Mouse (Mus musculus): ENCODE measurements around the gene Ermard. TPM values are rescaled to one million over a fixed set of nuclear protein-coding genes. Genes with fewer than 3 reads are reported as not detected.
A peak's percentile ranks its signal among the peaks of the same experiment; 100 is the strongest.

Ermard gene
- polyA plus RNA-seq, 1 experiment from 2014 or later, result 68.3 TPM

DNA sequence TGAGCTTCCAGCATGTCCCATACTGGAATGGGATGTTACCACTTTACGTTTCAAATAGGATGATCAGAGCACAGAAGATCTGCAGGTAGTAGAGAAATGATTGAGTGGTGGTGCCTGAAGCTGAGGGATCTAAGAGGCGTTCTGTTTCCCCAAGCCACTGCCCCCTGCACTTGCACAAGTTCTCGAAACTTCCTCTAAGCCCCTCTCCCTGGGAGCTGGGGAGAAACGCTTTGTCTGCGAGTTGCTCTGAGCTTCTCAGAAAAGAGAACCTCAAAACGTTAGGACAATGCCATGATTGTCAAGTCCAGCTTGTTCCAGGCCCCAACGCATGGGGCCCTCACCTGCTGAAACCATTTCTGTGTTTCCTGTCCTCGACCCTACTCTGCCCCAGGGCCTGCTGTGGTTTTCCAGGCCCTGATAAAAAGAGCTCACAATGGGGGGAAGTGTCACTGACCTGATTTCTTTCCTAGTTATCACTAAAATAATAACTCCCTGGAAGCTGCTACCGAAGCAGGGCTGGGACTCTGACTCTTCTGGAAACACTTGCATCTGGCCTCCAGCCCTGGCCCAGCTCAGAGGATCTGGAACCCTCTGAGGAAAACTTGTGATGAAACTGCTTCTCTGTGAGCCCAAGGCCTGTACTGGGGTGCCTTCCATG, 88.8 kb downstream of the Ermard start:
- no peaks in the 10 kb centered on the region for H3K27me3 ChIP-seq (ENCODE audit: control insufficient read depth, insufficient read depth, low read length)
- no peak overlapping the region for H3K9ac ChIP-seq (ENCODE audit: low read length)
- H3K36me3 ChIP-seq (ENCODE audit: control insufficient read depth, insufficient read depth), result no peaks in the 10 kb centered on the region
- no peak overlapping the region for H3K4me2 ChIP-seq (ENCODE audit: low read depth, low read length)
- whole genome bisulfite sequencing, result 48% methylated on average over 9 of the region's 9 CpGs
- peak overlapping the region; percentile 44 for H3K27ac ChIP-seq (ENCODE audit: low read length)
- H3K4me3 ChIP-seq (ENCODE audit: low read length), result no peak overlapping the region
- no peaks in the 10 kb centered on the region for H3K4me1 ChIP-seq (ENCODE audit: control insufficient read depth, insufficient read depth, low read length)
- ATAC-seq (replicated peaks; ENCODE audit: extremely low read depth, insufficient read depth, low FRiP score), result peak; percentile 68
- no peaks in the 10 kb centered on the region for H3K9me3 ChIP-seq (replicated peaks; ENCODE audit: control insufficient read depth, low read length)

DNA sequence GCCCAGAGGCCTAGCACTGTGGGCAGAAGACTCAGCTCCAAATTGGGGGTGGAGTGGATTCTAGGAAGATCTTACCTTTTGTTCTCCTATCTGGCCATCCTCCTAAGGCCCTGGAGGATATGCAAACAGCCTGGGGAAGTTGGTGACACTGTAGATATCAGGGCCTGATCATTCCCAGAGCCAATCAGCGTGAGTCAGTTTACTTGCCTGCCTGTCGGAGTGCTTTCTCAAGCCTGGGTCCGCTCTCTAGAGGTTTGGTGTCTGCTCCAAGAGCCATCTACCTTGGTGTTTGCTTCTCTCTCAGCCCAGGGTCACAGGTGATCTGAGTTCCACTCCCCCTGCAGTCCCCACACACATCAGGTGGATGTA, 89.3 kb downstream of the Ermard start:
- Histone ChIP-seq H3K9ac (ENCODE audit: low read length) (no peak overlapping the region), H3K4me2 (ENCODE audit: low read depth, low read length) (no peak overlapping the region)

DNA sequence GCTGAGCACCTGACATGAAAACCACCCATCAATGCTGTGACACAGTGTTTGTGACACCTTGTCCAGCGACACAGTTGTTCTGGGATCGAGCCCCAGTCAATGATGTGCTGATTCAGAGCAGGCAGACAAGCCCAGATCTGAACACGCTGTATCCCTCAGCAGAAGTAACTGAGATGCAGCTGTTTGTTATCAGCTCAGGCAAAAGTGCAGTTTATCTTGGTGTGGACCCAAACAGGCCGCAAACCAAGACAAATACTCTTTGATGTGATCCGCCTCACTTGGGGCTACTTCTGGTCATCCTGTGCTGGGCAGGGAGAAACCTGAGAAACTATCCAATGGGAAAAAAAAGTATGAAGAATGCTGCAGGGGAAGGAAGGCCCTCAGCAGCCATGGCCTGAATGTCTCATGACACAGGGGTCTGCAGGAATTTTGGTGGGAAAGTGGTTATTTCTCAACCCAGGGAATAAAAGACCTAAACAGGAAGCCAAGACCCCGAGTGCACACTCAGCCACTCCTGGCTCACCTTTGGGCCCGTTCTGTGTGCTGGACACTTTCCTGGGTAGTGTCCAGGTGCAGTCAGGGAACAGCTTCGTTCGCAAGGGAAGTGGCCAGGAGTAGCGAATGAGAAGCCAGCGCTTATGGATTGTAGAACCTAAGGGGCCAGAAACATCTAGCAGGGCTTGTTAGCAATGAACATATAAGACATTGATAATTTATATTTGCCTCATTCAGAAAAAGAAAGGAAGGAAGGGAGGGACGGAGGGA, 94.1 kb downstream of the Ermard start:
- Histone ChIP-seq H3K27me3 (ENCODE audit: control insufficient read depth, insufficient read depth, low read length) (no peaks in the 10 kb centered on the region), H3K4me1 (ENCODE audit: control insufficient read depth, insufficient read depth, low read length) (no peaks in the 10 kb centered on the region), H3K36me3 (ENCODE audit: control insufficient read depth, insufficient read depth) (no peaks in the 10 kb centered on the region), H3K27ac (ENCODE audit: low read length) (no peak overlapping the region), H3K4me2 (ENCODE audit: low read depth, low read length) (no peak overlapping the region), H3K9ac (ENCODE audit: low read length) (no peak overlapping the region), H3K9me3 (replicated peaks; ENCODE audit: control insufficient read depth, low read length) (no peaks in the 10 kb centered on the region), H3K4me3 (ENCODE audit: low read length) (no peak overlapping the region)
- no peak for ATAC-seq (replicated peaks; ENCODE audit: extremely low read depth, insufficient read depth, low FRiP score)
- WGBS, result 72% methylated on average over 12 of the region's 12 CpGs

More for the DNA sequence above, 89.3 kb downstream of the Ermard start:
- Histone ChIP-seq H3K4me1 (ENCODE audit: control insufficient read depth, insufficient read depth, low read length) (no peaks in the 10 kb centered on the region), H3K4me3 (ENCODE audit: low read length) (no peak overlapping the region), H3K27me3 (ENCODE audit: control insufficient read depth, insufficient read depth, low read length) (no peaks in the 10 kb centered on the region), H3K36me3 (ENCODE audit: control insufficient read depth, insufficient read depth) (no peaks in the 10 kb centered on the region), H3K27ac (ENCODE audit: low read length) (peak overlapping the region; percentile 34), H3K9me3 (replicated peaks; ENCODE audit: control insufficient read depth, low read length) (no peaks in the 10 kb centered on the region)
- ATAC-seq (replicated peaks; ENCODE audit: extremely low read depth, insufficient read depth, low FRiP score), result 0 out of 2 replicates have a peak, but pooled peaks have one; percentile 12
- WGBS, result 58% methylated on average over 3 of the region's 3 CpGs

DNA sequence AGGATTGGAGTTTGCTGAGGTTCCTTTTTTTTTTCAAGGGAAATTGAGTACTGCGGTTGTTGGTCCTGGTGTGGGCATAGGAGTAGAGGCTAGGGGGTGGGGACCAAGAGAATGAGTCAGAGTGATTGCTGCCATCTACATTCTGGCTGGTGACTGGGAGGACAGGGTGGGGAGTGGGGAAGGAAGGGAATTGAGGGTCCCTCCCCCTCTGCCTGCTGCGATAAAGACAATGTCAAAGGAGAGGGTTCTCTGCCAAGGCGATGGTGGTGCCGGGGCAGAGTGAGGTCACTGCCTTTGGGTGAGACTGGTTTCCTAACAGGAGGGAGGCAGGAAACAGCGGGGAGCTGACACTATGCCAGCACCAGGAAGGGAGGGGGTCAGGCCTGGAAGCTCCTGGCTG, 96.4 kb downstream of the Ermard start:
- WGBS, result 31% methylated on average over 5 of the region's 5 CpGs
- H3K4me2 ChIP-seq (ENCODE audit: low read depth, low read length), result no peak overlapping the region
- no peaks in the 10 kb centered on the region for H3K9me3 ChIP-seq (replicated peaks; ENCODE audit: control insufficient read depth, low read length)
- H3K4me1 ChIP-seq (ENCODE audit: control insufficient read depth, insufficient read depth, low read length), result no peaks in the 10 kb centered on the region
- peak; percentile 69 for ATAC-seq (replicated peaks; ENCODE audit: extremely low read depth, insufficient read depth, low FRiP score)
- H3K36me3 ChIP-seq (ENCODE audit: control insufficient read depth, insufficient read depth), result no peaks in the 10 kb centered on the region
- no peak overlapping the region for H3K27ac ChIP-seq (ENCODE audit: low read length)
- H3K4me3 ChIP-seq (ENCODE audit: low read length), result no peak overlapping the region
- H3K27me3 ChIP-seq (ENCODE audit: control insufficient read depth, insufficient read depth, low read length), result no peaks in the 10 kb centered on the region
- H3K9ac ChIP-seq (ENCODE audit: low read length), result no peak overlapping the region

Other genes with a start within 250 kb of the Ermard start
- 3.0 and 3.5 TPM in 2 replicates for gene Wdr27, start 98.0 kb upstream of the Ermard start, polyA plus RNA-seq (2015; fragmentation: Nextera tagmentation; extraction: Ambion mirVana)
- 28.8 and 30.2 TPM in 2 replicates for gene 1600012H06Rik, start 98.0 kb upstream of the Ermard start, polyA plus RNA-seq (2015; fragmentation: Nextera tagmentation; extraction: Ambion mirVana)
- gene Phf10, start 79.9 kb upstream of the Ermard start, polyA plus RNA-seq (2015; fragmentation: Nextera tagmentation; extraction: Ambion mirVana), result 27.2 TPM in 2 replicates
- gene 9030025P20Rik, start 62.7 kb upstream of the Ermard start, polyA plus RNA-seq (2015; fragmentation: Nextera tagmentation; extraction: Ambion mirVana), result 6.3 and 6.4 TPM in 2 replicates
- gene Gm3417, start 62.4 kb upstream of the Ermard start, polyA plus RNA-seq (2015; fragmentation: Nextera tagmentation; extraction: Ambion mirVana), result 2.1 TPM in 1 of 2 replicates, not detected in the other
- 5.1 and 5.3 TPM in 2 replicates for gene Gm3435, start 31.0 kb upstream of the Ermard start, polyA plus RNA-seq (2015; fragmentation: Nextera tagmentation; extraction: Ambion mirVana)
- not detected in 2 replicates for gene Tcte3, start 280 bp downstream of the Ermard start, polyA plus RNA-seq (2015; fragmentation: Nextera tagmentation; extraction: Ambion mirVana)
- 2.0 and 2.7 TPM in 2 replicates for gene Gm3448, start 329 bp downstream of the Ermard start, polyA plus RNA-seq (2015; fragmentation: Nextera tagmentation; extraction: Ambion mirVana)

Data from heart, embryonic 16.5 days (tissue).